Mouse (Mus musculus) heart, embryonic 14.5 days (tissue): ENCODE measurements around the gene Rabgap1l. TPM values are rescaled to one million over a fixed set of nuclear protein-coding genes. Genes with fewer than 3 reads are reported as not detected.
A peak's percentile ranks its signal among the peaks of the same experiment; 100 is the strongest.

Experiments used
- ATAC-seq: fragments of 200-750 bp; cut with Nextera tagmentation; 2 replicates; pipeline ENCODE4 v1.8.0; 2017; ENCODE audit warnings: low read depth, moderate TSS enrichment; ENCODE audit not compliant: insufficient number of reproducible peaks, insufficient read depth, low FRiP score
- H3K27ac ChIP-seq, 2 experiments: fragments of 200-500 bp in 1 of 2; fragments of 300-500 bp in 1 of 2; sonication (generic) in 1 of 2; replicated peaks in 1 of 2; 2 replicates each; pipeline ENCODE4 v1.5.1; 2012 to 2014; ENCODE audit warnings: low read depth in 2 of 2, low read length in 2 of 2, control low read depth in 1 of 2, mild to moderate bottlenecking in 1 of 2, mixed read lengths in 1 of 2; ENCODE audit not compliant: control insufficient read depth in 1 of 2, insufficient read depth in 1 of 2
- H3K27me3 ChIP-seq: fragments of 300-500 bp; sonication (generic); 2 replicates; pipeline ENCODE4 v1.6.1; 2014; ENCODE audit warnings: mild to moderate bottlenecking, low read length, control low read depth; ENCODE audit not compliant: control insufficient read depth, insufficient read depth
- H3K36me3 ChIP-seq: fragments of 300-500 bp; sonication (generic); 2 replicates; pipeline ENCODE4 v1.6.1; 2014; ENCODE audit warnings: mild to moderate bottlenecking, control low read depth, low read length, mixed read lengths; ENCODE audit not compliant: control insufficient read depth, insufficient read depth
- H3K4me1 ChIP-seq, 2 experiments: fragments of 200-500 bp in 1 of 2; fragments of 300-500 bp in 1 of 2; sonication (generic) in 1 of 2; 2 replicates each; pipeline ENCODE4 v1.6.1; 2012 to 2014; ENCODE audit warnings: low read length in 2 of 2, control low read depth in 1 of 2, mixed read lengths in 1 of 2; ENCODE audit not compliant: control insufficient read depth in 2 of 2, insufficient read depth in 2 of 2
- H3K4me2 ChIP-seq: fragments of 300-500 bp; sonication (generic); 2 replicates; pipeline ENCODE4 v1.6.1; 2014; ENCODE audit warnings: mild to moderate bottlenecking, low read length
- H3K4me3 ChIP-seq, 2 experiments: fragments of 200-500 bp in 1 of 2; fragments of 300-500 bp in 1 of 2; sonication (generic) in 1 of 2; 2 replicates each; pipeline ENCODE4 v1.5.1; 2012 to 2014; ENCODE audit warnings: low read length in 2 of 2, mild to moderate bottlenecking in 2 of 2, control low read depth in 1 of 2, low read depth in 1 of 2, moderate library complexity in 1 of 2; ENCODE audit not compliant: control insufficient read depth in 1 of 2, insufficient read depth in 1 of 2
- H3K9ac ChIP-seq: fragments of 300-500 bp; sonication (generic); 2 replicates; pipeline ENCODE4 v1.6.1; 2014; ENCODE audit warnings: mild to moderate bottlenecking, low read length
- H3K9me3 ChIP-seq: fragments of 300-500 bp; sonication (generic); 2 replicates; pipeline ENCODE4 v1.6.1; 2016; ENCODE audit warnings: low read length, control low read depth; ENCODE audit not compliant: control insufficient read depth
- WGBS: fragments of 180-500 bp; shearing (Covaris S2); extraction: QIAGEN DNeasy Blood & Tissue Kit; methylation state at CpG from one replicate; pipeline ENCODE4 v1.1.7; 2014; 5-methylcytosine and 5-hydroxymethylcytosine counted together
- polyA plus RNA-seq: library from polyadenylated mRNA; unstranded; fragments of >200 nt; fragmentation: Nextera tagmentation; extraction: Ambion mirVana; gene quantifications from 2 replicates; pipeline ENCODE4 v1.2.1, GENCODE M21; 2014

Gene Rabgap1l
- polyA plus RNA-seq, 1 experiment from 2014 or later = 95.6 TPM

DNA sequence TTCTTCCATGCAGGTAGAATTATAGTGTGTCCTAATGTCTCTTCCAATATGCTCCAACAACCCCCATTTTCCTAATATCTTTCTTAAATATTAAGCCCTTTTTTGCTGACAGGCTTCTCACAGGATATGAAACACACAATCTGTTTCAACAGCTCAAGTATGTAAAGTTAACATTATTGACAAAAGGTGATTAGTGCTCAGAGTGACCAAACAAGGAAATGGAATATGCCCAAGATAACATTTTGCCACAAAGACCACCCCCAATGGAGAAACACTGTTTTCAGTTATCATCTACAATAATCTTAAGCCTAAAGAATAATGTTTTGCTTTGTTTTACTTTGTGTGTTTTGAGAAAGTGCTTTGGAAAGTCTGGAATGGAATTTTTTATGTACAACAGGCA lies 328.9 kb downstream of the Rabgap1l start:
- Histone ChIP-seq H3K4me2 (no peak overlapping the region), H3K9me3 (no peaks in the 10 kb centered on the region), H3K36me3 (no peaks in the 10 kb centered on the region), H3K27ac (0 out of 4 replicates have a peak overlapping the region, but pooled peaks of 1 of the 2 experiments have one; percentile 42), H3K4me3 (no peak overlapping the region), H3K4me1 (peaks cover 2 to 8% of the 10 kb centered on the region in 2 experiments; a peak in 3 of 4 replicates), H3K9ac (no peak overlapping the region), H3K27me3 (no peaks in the 10 kb centered on the region)
- ATAC-seq = no peak

DNA sequence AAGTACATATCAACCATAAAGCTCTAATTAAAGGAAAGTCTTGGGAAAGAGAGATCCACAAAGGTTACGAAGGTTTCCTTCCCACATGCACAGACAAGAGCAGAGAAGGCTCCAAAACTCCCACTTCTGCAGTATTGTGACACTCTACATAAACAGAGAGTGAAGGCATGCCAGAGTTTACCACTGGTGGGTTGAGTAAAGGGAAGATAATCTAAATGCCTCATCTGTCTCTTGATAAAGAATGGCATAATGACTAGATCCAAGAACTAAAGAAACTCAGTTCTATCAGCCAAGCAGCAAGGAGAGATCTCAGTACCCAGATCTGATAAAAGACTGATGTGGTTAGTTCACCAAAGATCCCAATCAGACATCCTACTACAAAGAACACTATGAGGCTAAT lies 332.7 kb downstream of the Rabgap1l start:
- Histone ChIP-seq H3K4me3 (no peak overlapping the region), H3K27me3 (no peaks in the 10 kb centered on the region), H3K9me3 (no peaks in the 10 kb centered on the region), H3K4me1 (peaks cover 2 to 8% of the 10 kb centered on the region in 2 experiments; a peak in 3 of 4 replicates), H3K27ac (no peak overlapping the region), H3K4me2 (no peak overlapping the region), H3K36me3 (no peaks in the 10 kb centered on the region), H3K9ac (no peak overlapping the region)
- ATAC-seq = no peak
- WGBS = 97% methylated on average over 1 of the region's 1 CpGs

DNA sequence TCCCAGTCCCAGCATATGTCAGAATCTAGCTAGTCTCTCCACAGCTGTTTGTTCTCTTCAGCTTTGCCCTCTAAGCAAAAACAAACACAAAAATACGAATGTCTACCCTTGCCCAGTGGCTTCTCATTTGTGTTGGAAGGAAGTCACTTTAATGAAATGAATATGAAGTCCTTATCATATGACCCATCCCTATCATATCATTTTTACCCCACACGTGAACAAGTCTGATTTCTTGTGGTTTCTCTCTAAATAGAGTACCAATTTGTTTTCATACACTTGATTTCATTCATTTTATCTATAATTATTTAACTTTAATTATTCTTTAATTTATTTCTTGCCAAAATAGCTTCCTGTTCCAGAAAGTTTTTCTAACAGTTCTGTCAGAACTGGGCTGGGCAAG lies 341.3 kb downstream of the Rabgap1l start:
- Histone ChIP-seq H3K27me3 (no peaks in the 10 kb centered on the region), H3K36me3 (0 out of 2 replicates have a peak, but pooled peaks cover 3% of the 10 kb centered on the region), H3K4me1 (peaks cover 0 to 10% of the 10 kb centered on the region in 2 experiments; a peak in 1 of 4 replicates), H3K27ac (no peak overlapping the region), H3K4me2 (no peak overlapping the region), H3K9me3 (no peaks in the 10 kb centered on the region), H3K4me3 (no peak overlapping the region), H3K9ac (no peak overlapping the region)
- 76% methylated on average over 2 of the region's 2 CpGs for WGBS
- ATAC-seq = no peak

DNA sequence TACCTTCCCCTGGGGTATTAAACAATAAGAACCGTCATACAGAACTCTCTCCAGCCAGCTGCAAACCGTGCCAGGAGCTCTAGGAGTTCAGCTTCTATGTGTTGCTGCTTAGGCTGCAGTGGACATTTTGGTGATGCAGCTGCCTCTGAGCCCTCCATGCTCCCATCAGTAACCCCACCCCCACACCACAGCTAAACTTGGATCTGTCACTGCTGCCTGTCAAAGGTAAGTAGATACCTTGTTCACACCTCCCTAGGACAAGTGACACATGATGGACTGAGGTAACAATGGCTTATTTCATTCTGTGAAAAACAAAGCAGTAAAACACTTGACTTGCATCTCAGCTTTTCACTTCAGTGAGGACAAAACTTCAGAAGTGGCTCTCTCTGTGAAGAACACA lies 344.3 kb downstream of the Rabgap1l start:
- H3K9ac ChIP-seq = no peak overlapping the region
- 20% methylated on average over 2 of the region's 2 CpGs for whole genome bisulfite sequencing
- no peaks in the 10 kb centered on the region for H3K9me3 ChIP-seq
- peaks cover 0 to 10% of the 10 kb centered on the region in 2 experiments; a peak in 1 of 4 replicates for H3K4me1 ChIP-seq
- H3K27ac ChIP-seq = peak overlapping the region in 1 of 2 experiments; percentile 68; a peak in 2 of 4 replicates
- no peaks in the 10 kb centered on the region for H3K27me3 ChIP-seq
- H3K4me2 ChIP-seq = no peak overlapping the region
- 0 out of 2 replicates have a peak, but pooled peaks cover 3% of the 10 kb centered on the region for H3K36me3 ChIP-seq
- peak; percentile 87 for ATAC-seq
- H3K4me3 ChIP-seq = no peak overlapping the region

DNA sequence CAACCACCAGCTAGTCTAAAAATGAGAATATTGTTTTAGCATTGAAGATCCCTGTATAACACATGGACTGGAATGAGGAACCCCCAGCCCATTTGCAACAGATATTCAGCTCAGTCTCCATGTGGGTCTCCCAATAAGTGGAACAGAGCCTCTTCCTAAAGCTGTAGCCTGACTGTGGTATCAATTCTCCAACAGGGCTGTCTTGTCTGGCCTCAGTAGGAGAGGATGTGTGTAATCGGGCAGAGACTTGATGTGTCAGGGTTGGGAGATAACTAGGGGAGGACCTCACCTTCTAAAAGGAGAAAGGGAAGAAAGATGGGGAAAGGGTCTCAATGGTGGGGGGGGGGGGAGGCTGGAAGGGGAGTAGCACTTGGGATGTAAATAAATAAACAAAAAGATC lies 346.2 kb downstream of the Rabgap1l start:
- no peak overlapping the region for H3K4me3 ChIP-seq
- no peak for ATAC-seq
- peaks cover 0 to 10% of the 10 kb centered on the region in 2 experiments; a peak in 1 of 4 replicates for H3K4me1 ChIP-seq
- H3K27ac ChIP-seq = no peak overlapping the region
- no peak overlapping the region for H3K4me2 ChIP-seq
- H3K9me3 ChIP-seq = no peaks in the 10 kb centered on the region
- no peaks in the 10 kb centered on the region for H3K36me3 ChIP-seq
- 32% methylated on average over 1 of the region's 1 CpGs for WGBS
- no peaks in the 10 kb centered on the region for H3K27me3 ChIP-seq
- H3K9ac ChIP-seq = no peak overlapping the region

DNA sequence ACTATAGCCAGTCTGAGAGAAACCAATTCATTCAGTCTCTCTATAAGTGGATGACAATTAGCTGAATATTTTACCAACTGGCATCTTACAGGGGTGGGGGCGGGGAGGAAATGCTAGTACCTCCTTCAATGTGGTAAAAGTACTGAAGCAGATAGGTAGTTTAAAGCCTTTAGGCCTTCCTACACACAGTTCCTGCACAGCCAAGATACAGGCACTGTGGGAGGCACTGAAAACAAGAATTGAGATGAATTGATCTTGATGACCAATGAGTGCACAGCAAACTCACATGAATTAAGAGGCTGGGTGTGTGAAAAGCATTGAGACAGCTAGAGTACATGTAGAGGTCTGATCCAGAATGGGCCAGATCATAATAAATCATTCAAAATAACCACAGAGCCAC lies 349.5 kb downstream of the Rabgap1l start:
- 67% methylated on average over 1 of the region's 1 CpGs for WGBS
- H3K9me3 ChIP-seq = no peaks in the 10 kb centered on the region
- no peak overlapping the region for H3K4me2 ChIP-seq
- no peak overlapping the region for H3K27ac ChIP-seq
- ATAC-seq = no peak
- H3K9ac ChIP-seq = no peak overlapping the region
- no peak overlapping the region for H3K4me3 ChIP-seq
- H3K27me3 ChIP-seq = no peaks in the 10 kb centered on the region
- H3K4me1 ChIP-seq = peaks cover 0 to 5% of the 10 kb centered on the region in 2 experiments; a peak in 1 of 4 replicates
- H3K36me3 ChIP-seq = no peaks in the 10 kb centered on the region

DNA sequence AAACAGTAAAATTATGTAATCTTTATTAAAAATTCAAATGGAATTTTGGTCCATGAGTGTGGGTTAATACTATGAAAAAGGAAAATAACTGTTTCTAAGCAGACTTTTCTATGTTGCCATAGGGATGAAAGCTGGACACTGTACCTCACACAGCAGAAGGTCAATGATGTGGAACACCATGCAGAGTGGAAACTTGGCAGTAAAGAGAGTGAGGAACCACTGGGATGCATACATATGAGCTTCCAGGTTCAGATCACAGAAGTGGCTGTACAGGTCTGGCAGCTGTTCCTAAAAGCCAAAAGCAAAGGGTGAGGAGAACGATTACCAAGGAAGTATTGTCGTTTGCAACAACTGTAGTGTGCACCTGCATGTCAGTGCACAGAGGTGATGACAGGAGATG lies 351.3 kb downstream of the Rabgap1l start:
- no peak for ATAC-seq
- H3K9ac ChIP-seq = no peak overlapping the region
- 45% methylated on average over 2 of the region's 2 CpGs for whole genome bisulfite sequencing
- H3K4me1 ChIP-seq = no peaks in the 10 kb centered on the region
- H3K27ac ChIP-seq = no peak overlapping the region
- H3K4me3 ChIP-seq = no peak overlapping the region
- no peaks in the 10 kb centered on the region for H3K9me3 ChIP-seq
- no peak overlapping the region for H3K4me2 ChIP-seq
- H3K36me3 ChIP-seq = no peaks in the 10 kb centered on the region
- H3K27me3 ChIP-seq = no peaks in the 10 kb centered on the region

DNA sequence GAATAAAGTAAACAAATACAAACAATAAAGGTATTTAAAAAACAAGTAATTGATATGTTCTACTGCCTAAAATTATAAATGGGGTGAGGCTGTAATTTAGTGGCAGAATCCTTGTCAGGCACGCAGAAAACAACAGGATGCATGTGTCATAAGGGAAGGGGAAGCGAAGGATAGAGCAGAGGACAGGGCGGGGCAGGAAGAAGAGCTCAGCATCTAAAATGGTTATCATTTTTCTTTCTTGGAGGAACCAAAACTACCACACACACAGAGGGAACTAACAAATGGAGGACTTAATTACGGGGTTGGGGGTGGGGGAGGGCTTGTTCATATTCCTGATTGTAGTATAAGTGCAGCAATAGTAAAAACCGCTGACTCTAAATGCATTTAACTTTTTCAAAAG lies 351.9 kb downstream of the Rabgap1l start:
- Histone ChIP-seq H3K4me3 (no peak overlapping the region), H3K36me3 (no peaks in the 10 kb centered on the region), H3K9me3 (no peaks in the 10 kb centered on the region), H3K4me2 (no peak overlapping the region), H3K9ac (no peak overlapping the region), H3K27ac (no peak overlapping the region), H3K27me3 (no peaks in the 10 kb centered on the region), H3K4me1 (no peaks in the 10 kb centered on the region)
- ATAC-seq = no peak
- WGBS = 86% methylated on average over 5 of the region's 5 CpGs
